Mouse (Mus musculus) liver, adult 2 months (tissue): ENCODE measurements around the gene Acp6.

ENCODE experiments used
- CTCF ChIP-seq: fragments of 200-500 bp; IDR thresholded peaks from 2 replicates; pipeline ENCODE4 v1.5.1; 2011; ENCODE audit warnings: low read depth, low read length, control low read depth
- POLR2A ChIP-seq: fragments of 200-500 bp; IDR thresholded peaks from 2 replicates; pipeline ENCODE4 v1.6.1; 2011; ENCODE audit warnings: low read length, control low read depth; ENCODE audit not compliant: insufficient read depth; ENCODE audit errors: extremely low read depth

GRCm38 (mm10) chr3:97118313-97118712 lies 40.3 kb upstream of the Acp6 start:
- peak; percentile 19; the same call in 1 of the 2 replicates for TF ChIP-seq CTCF
- no peak for TF ChIP-seq POLR2A
